Mouse (Mus musculus) intestine, postnatal 0 days (tissue): ENCODE measurements around the gene Naif1. TPM values are rescaled to one million over a fixed set of nuclear protein-coding genes. Genes with fewer than 3 reads are reported as not detected.

Source experiments
- ATAC-seq: fragments of 200-750 bp; cut with Nextera tagmentation; 2 replicates; pipeline ENCODE4 v1.8.0; 2017; ENCODE audit warnings: mild to moderate bottlenecking, moderate TSS enrichment, moderate library complexity
- H3K27ac ChIP-seq: fragments of 300-500 bp; sonication (generic); 2 replicates; pipeline ENCODE4 v1.5.1; 2014; ENCODE audit warnings: mild to moderate bottlenecking, low read depth, low read length, moderate library complexity
- H3K27me3 ChIP-seq: fragments of 300-500 bp; sonication (generic); replicated peaks from 2 replicates; pipeline ENCODE4 v1.6.1; 2014; ENCODE audit warnings: low read length, mixed read lengths; ENCODE audit not compliant: control insufficient read depth, insufficient read depth
- H3K36me3 ChIP-seq: fragments of 300-500 bp; sonication (generic); 2 replicates; pipeline ENCODE4 v1.6.1; 2014; ENCODE audit warnings: mild to moderate bottlenecking, moderate library complexity; ENCODE audit not compliant: control insufficient read depth, insufficient read depth
- H3K4me1 ChIP-seq: fragments of 300-500 bp; sonication (generic); replicated peaks from 2 replicates; pipeline ENCODE4 v1.6.1; 2014; ENCODE audit warnings: antibody characterized with exemption, low read length, mixed read lengths; ENCODE audit not compliant: control insufficient read depth, insufficient read depth
- H3K4me2 ChIP-seq: fragments of 300-500 bp; sonication (generic); replicated peaks from 2 replicates; pipeline ENCODE4 v1.6.1; 2014; ENCODE audit warnings: low read depth, mild to moderate bottlenecking, moderate library complexity
- H3K4me3 ChIP-seq: fragments of 300-500 bp; sonication (generic); 2 replicates; pipeline ENCODE4 v1.5.1; 2014; ENCODE audit warnings: low read depth, low read length
- H3K9ac ChIP-seq: fragments of 300-500 bp; sonication (generic); 2 replicates; pipeline ENCODE4 v1.6.1; 2014; ENCODE audit warnings: mild to moderate bottlenecking, low read depth, low read length
- H3K9me3 ChIP-seq: fragments of 300-500 bp; sonication (generic); 2 replicates; pipeline ENCODE4 v1.6.1; 2016; ENCODE audit warnings: mixed run types; ENCODE audit not compliant: control insufficient read depth
- CTCF ChIP-seq: sonication (generic); IDR thresholded peaks from 2 replicates; pipeline ENCODE4 v1.5.1; 2016; ENCODE audit warnings: low read depth, mild to moderate bottlenecking, control low read depth, antibody characterized with exemption, moderate library complexity
- WGBS: fragments of 180-500 bp; shearing (Covaris S2); extraction: QIAGEN DNeasy Blood & Tissue Kit; methylation state at CpG from one replicate; pipeline ENCODE4 v1.1.7; 2014; 5-methylcytosine and 5-hydroxymethylcytosine counted together
- polyA plus RNA-seq: library from polyadenylated mRNA; unstranded; fragments of >200 nt; fragmentation: Nextera tagmentation; extraction: Ambion mirVana; gene quantifications from 2 replicates; pipeline ENCODE4 v1.2.1, GENCODE M21; 2015

Naif1 gene
- polyA plus RNA-seq, 1 experiment from 2014 or later: 2.9 TPM

DNA sequence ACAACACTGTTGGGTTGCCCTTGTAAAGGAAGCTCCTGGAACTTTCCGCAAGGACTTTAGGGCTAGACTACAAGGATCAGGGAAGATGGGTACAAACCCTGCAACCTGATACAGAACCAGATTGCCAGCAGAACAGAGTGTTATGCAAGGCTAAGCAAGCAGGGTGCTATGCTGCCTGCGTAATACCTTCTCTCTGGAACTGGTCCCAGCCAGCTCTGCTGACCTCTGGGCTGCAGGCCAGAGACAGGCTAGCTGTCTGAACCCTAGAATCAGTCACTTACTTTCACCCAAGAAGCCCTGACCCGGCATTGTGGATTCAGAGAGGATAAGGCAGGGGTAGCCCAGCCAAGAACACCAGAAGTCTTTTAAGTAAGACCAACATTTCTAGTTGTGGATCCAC lies 30.9 kb upstream of the Naif1 start:
- peaks cover 69% of the 10 kb centered on the region for H3K36me3 ChIP-seq

DNA sequence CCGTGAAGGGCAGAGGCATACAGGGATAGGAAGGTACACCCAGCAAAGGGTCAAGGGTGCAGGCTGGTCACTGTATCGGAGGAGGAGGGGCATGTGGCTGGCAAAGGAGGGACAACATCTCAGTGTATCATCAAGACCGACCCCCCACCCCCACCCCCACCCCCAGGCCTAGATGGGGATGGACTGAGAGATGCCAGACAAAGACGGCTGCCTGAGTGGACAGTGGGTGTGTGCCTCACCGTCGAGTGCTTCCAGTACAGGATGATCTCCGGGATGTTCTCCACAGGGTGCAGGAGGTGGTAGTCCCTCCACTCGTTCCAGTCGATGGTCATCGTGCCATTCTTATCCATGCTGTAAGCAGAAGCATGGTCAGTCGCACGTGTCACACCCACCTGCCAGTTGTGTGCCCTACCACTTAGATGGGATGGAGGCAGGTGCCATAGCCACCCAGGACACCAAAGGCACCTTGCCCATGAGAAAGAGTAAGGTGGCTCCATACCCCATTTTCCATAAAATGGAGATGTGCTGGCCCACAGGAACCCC lies 30.1 kb upstream of the Naif1 start:
- ATAC-seq: no peak
- Histone ChIP-seq H3K27ac (peak overlapping the region; percentile 41), H3K4me1 (peaks cover 10% of the 10 kb centered on the region), H3K4me2 (no peak overlapping the region; the same call in 1 of the 2 replicates), H3K4me3 (no peak overlapping the region), H3K9me3 (no peaks in the 10 kb centered on the region), H3K9ac (no peak overlapping the region), H3K36me3 (peaks cover 62% of the 10 kb centered on the region), H3K27me3 (no peaks in the 10 kb centered on the region)
- 86% methylated on average over 12 of the region's 12 CpGs for WGBS
- no peak for TF ChIP-seq CTCF

More for the DNA sequence above, 30.9 kb upstream of the Naif1 start:
- Histone ChIP-seq H3K27me3 (no peaks in the 10 kb centered on the region), H3K27ac (peak overlapping the region; percentile 77), H3K4me3 (no peak overlapping the region), H3K4me1 (peaks cover 6% of the 10 kb centered on the region), H3K9me3 (no peaks in the 10 kb centered on the region), H3K9ac (no peak overlapping the region), H3K4me2 (no peak overlapping the region)
- WGBS: 65% methylated on average over 3 of the region's 3 CpGs
- no peak for TF ChIP-seq CTCF
- ATAC-seq: no peak

DNA sequence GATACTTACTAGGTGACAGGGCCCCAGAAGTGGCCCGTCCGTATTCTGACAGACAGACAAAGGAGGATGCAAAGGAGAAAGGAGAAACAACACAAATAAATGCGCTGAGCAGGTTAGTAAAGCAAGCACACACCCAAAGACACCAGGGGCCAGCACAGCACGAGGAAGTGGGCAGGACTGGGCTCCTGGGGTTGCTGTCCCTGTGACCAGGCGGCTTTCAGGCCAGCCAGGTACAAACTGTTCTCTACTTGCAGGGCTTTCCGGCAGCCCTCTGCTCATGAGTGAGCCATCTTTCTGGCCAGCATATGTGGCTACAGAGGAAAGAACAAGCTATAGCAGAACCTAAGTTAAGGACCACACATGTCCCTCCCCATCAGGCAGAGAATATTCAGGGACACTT lies 29.6 kb upstream of the Naif1 start:
- WGBS: 73% methylated on average over 6 of the region's 6 CpGs
- ATAC-seq: no peak
- H3K36me3 ChIP-seq: peaks cover 57% of the 10 kb centered on the region

GRCm38 (mm10) chr2:32421851-32422251 lies 28.4 kb upstream of the Naif1 start:
- Histone ChIP-seq H3K4me1 (peaks cover 10% of the 10 kb centered on the region), H3K27me3 (no peaks in the 10 kb centered on the region), H3K4me3 (no peak overlapping the region), H3K9ac (no peak overlapping the region), H3K9me3 (no peaks in the 10 kb centered on the region), H3K4me2 (peak overlapping the region; percentile 73), H3K27ac (peak overlapping the region; percentile 92; the same call in 1 of the 2 replicates), H3K36me3 (peaks cover 45% of the 10 kb centered on the region)
- ATAC-seq: no peak
- 90% methylated on average over 6 of the region's 6 CpGs for WGBS
- no peak for TF ChIP-seq CTCF

More for the DNA sequence above, 29.6 kb upstream of the Naif1 start:
- Histone ChIP-seq H3K9me3 (no peaks in the 10 kb centered on the region), H3K27me3 (no peaks in the 10 kb centered on the region), H3K27ac (peak overlapping the region; percentile 41), H3K4me2 (peak overlapping the region; percentile 4), H3K4me3 (no peak overlapping the region), H3K4me1 (peaks cover 10% of the 10 kb centered on the region), H3K9ac (no peak overlapping the region)
- no peak for TF ChIP-seq CTCF

GRCm38 (mm10) chr2:32423481-32424331 lies 26.6 kb upstream of the Naif1 start:
- H3K4me3 ChIP-seq: peak overlapping the region; percentile 44
- H3K27me3 ChIP-seq: no peaks in the 10 kb centered on the region
- H3K4me2 ChIP-seq: peak overlapping the region; percentile 73
- H3K36me3 ChIP-seq: peaks cover 27% of the 10 kb centered on the region
- no peaks in the 10 kb centered on the region for H3K9me3 ChIP-seq
- peak overlapping the region; percentile 92 for H3K27ac ChIP-seq
- TF ChIP-seq CTCF: peak; percentile 40; the same call in 1 of the 2 replicates
- 2% methylated on average over 14 of the region's 14 CpGs for WGBS
- ATAC-seq: peak; percentile 80
- peaks cover 17% of the 10 kb centered on the region for H3K4me1 ChIP-seq
- H3K9ac ChIP-seq: peak overlapping the region; percentile 54

DNA sequence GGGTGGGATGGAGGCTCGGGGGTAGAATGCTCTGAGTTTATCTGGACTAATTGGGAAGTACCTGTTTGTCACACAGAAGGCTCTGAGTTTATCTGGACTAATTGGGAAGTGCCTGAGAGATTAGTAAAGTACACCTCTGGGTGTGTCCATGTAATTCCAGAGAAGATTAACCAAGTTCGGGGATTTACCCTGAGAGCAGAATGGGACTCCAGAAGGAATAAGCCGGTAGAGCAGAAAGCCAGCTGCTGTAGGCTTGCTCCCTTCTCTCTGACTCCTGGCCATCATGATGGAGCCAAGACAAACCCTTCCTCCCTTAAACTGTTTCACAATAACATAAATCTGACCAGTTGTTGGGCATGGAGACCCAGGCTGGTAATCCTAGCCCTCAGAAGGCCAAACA lies 25.5 kb upstream of the Naif1 start:
- peaks cover 22% of the 10 kb centered on the region for H3K4me1 ChIP-seq

More for the DNA sequence above, 25.5 kb upstream of the Naif1 start:
- peak overlapping the region; percentile 92 for H3K27ac ChIP-seq
- TF ChIP-seq CTCF: no peak
- ATAC-seq: no peak
- no peak overlapping the region for H3K9ac ChIP-seq
- no peak overlapping the region for H3K4me2 ChIP-seq
- peaks cover 16% of the 10 kb centered on the region for H3K36me3 ChIP-seq
- 24% methylated on average over 3 of the region's 3 CpGs for WGBS
- H3K4me3 ChIP-seq: no peak overlapping the region
- no peaks in the 10 kb centered on the region for H3K27me3 ChIP-seq
- H3K9me3 ChIP-seq: no peaks in the 10 kb centered on the region
